Mouse (Mus musculus) bone marrow, adult 2 months (tissue): ENCODE measurements around the gene Krt36. TPM values are rescaled to one million over a fixed set of nuclear protein-coding genes. Genes with fewer than 3 reads are reported as not detected.

Experiments used
- H3K27ac ChIP-seq: fragments of 200-500 bp; 2 replicates; pipeline ENCODE4 v1.5.1; 2012; ENCODE audit warnings: low read depth, mild to moderate bottlenecking, control low read depth, inconsistent platforms, low read length; ENCODE audit not compliant: control insufficient read depth, poor library complexity, insufficient read depth
- H3K4me1 ChIP-seq: fragments of 200-500 bp; 2 replicates; pipeline ENCODE4 v1.6.1; 2011; ENCODE audit warnings: low read length; ENCODE audit not compliant: control insufficient read depth, insufficient read depth
- H3K4me3 ChIP-seq: fragments of 200-500 bp; replicated peaks from 2 replicates; pipeline ENCODE3; 2011; ENCODE audit warnings: mild to moderate bottlenecking, low read depth, low read length, control low read depth; ENCODE audit not compliant: control insufficient read depth
- CTCF ChIP-seq: fragments of 200-500 bp; IDR thresholded peaks from 2 replicates; pipeline ENCODE4 v1.5.1; 2011; ENCODE audit warnings: low read length, control low read depth; ENCODE audit not compliant: control insufficient read depth, insufficient read depth
- POLR2A ChIP-seq: fragments of 200-500 bp; IDR thresholded peaks from 2 replicates; pipeline ENCODE4 v1.6.1; 2011; ENCODE audit warnings: low read depth, mild to moderate bottlenecking, control low read depth, low read length, borderline replicate concordance; ENCODE audit not compliant: control insufficient read depth
- WGBS: fragments of 180-500 bp; shearing (Covaris S2); methylation state at CpG from one replicate; pipeline ENCODE4 v1.1.7; 2018; 5-methylcytosine and 5-hydroxymethylcytosine counted together
- polyA plus RNA-seq: library from polyadenylated mRNA; stranded (reverse); fragments of >200 nt; gene quantifications from 2 replicates; pipeline ENCODE4 v1.2.4, GENCODE M21; 2011; ENCODE audit warnings: low replicate concordance; ENCODE audit not compliant: missing spikeins, insufficient read depth, insufficient read length

Gene Krt36
- polyA plus RNA-seq, 1 experiment = not detected

GRCm38 (mm10) chr11:100066236-100067010 lies 39.0 kb downstream of the Krt36 start:
- Histone ChIP-seq H3K4me1 (no peaks in the 10 kb centered on the region), H3K4me3 (no peak overlapping the region), H3K27ac (no peak overlapping the region)
- no peak for TF ChIP-seq POLR2A
- no peak for TF ChIP-seq CTCF
- 71% methylated on average over 12 of the region's 12 CpGs for WGBS

- Histone ChIP-seq H3K4me1 (no peaks in the 10 kb centered on the region), H3K4me3 (no peak overlapping the region), H3K27ac (no peak overlapping the region)
- no peak for TF ChIP-seq POLR2A
- no peak for TF ChIP-seq CTCF
- 72% methylated on average over 8 of the region's 8 CpGs for WGBS
Measured at GRCm38 (mm10) chr11:100058875-100059274, 46.6 kb downstream of the Krt36 start.

GRCm38 (mm10) chr11:100055686-100056655 lies 49.5 kb downstream of the Krt36 start:
- no peaks in the 10 kb centered on the region for H3K4me1 ChIP-seq
- H3K4me3 ChIP-seq = no peak overlapping the region
- H3K27ac ChIP-seq = no peak overlapping the region
- no peak for TF ChIP-seq POLR2A
- no peak for TF ChIP-seq CTCF
- 49% methylated on average over 9 of the region's 9 CpGs for WGBS

Other genes with a start within 250 kb of the Krt36 start
- gene Gm11568, start 247.7 kb downstream of the Krt36 start, polyA plus RNA-seq = not detected in 2 replicates
- not detected in 2 replicates for gene Gm11559, start 241.2 kb downstream of the Krt36 start, polyA plus RNA-seq
- gene Krtap9-1, start 232.2 kb downstream of the Krt36 start, polyA plus RNA-seq = not detected in 2 replicates
- not detected in 2 replicates for gene Gm11567, start 226.4 kb downstream of the Krt36 start, polyA plus RNA-seq
- not detected in 2 replicates for gene Krtap31-1, start 197.7 kb downstream of the Krt36 start, polyA plus RNA-seq
- gene Gm11565, start 190.9 kb downstream of the Krt36 start, polyA plus RNA-seq = not detected in 2 replicates
- not detected in 2 replicates for gene Krtap31-2, start 169.3 kb downstream of the Krt36 start, polyA plus RNA-seq
- gene Krtap9-5, start 157.2 kb downstream of the Krt36 start, polyA plus RNA-seq = not detected in 2 replicates
- not detected in 2 replicates for gene Krtap29-1, start 126.6 kb downstream of the Krt36 start, polyA plus RNA-seq
- gene Krtap16-1, start 119.0 kb downstream of the Krt36 start, polyA plus RNA-seq = not detected in 2 replicates
- not detected in 2 replicates for gene Krtap17-1, start 111.6 kb downstream of the Krt36 start, polyA plus RNA-seq
- not detected in 2 replicates for gene Krt33a, start 89.4 kb downstream of the Krt36 start, polyA plus RNA-seq
- not detected in 2 replicates for gene Krt33b, start 75.8 kb downstream of the Krt36 start, polyA plus RNA-seq
- not detected in 2 replicates for gene Krt34, start 64.1 kb downstream of the Krt36 start, polyA plus RNA-seq
- gene Krt31, start 55.1 kb downstream of the Krt36 start, polyA plus RNA-seq = not detected in 2 replicates
- gene Krt32, start 17.4 kb downstream of the Krt36 start, polyA plus RNA-seq = not detected in 2 replicates
- gene Krt35, start 9.4 kb downstream of the Krt36 start, polyA plus RNA-seq = not detected in 2 replicates
- gene Krt13, start 15.9 kb upstream of the Krt36 start, polyA plus RNA-seq = 4.1 TPM in 1 of 2 replicates, not detected in the other
- not detected in 2 replicates for gene Krt15, start 30.3 kb upstream of the Krt36 start, polyA plus RNA-seq
- not detected in 2 replicates for gene Krt19, start 43.0 kb upstream of the Krt36 start, polyA plus RNA-seq
- not detected in 2 replicates for gene Krt9, start 87.6 kb upstream of the Krt36 start, polyA plus RNA-seq
- not detected in 2 replicates for gene Krt14, start 101.9 kb upstream of the Krt36 start, polyA plus RNA-seq
- gene Krt16, start 143.3 kb upstream of the Krt36 start, polyA plus RNA-seq = not detected in 2 replicates
- 2.1 TPM in 1 of 2 replicates, not detected in the other for gene Krt17, start 155.4 kb upstream of the Krt36 start, polyA plus RNA-seq
- gene Krt42, start 164.2 kb upstream of the Krt36 start, polyA plus RNA-seq = 2.1 TPM in 1 of 2 replicates, not detected in the other
- 807 and 1,107 TPM in 2 replicates for gene Eif1, start 214.3 kb upstream of the Krt36 start, polyA plus RNA-seq
- gene Gast, start 228.8 kb upstream of the Krt36 start, polyA plus RNA-seq = not detected in 2 replicates